Mouse (Mus musculus) cerebellum, adult 9-11 months (tissue): ENCODE results near the gene Sco1.
A peak's percentile ranks its signal among the peaks of the same experiment; 100 is the strongest.
"Not testable (repeated sequence)": the region's sequence is repeated elsewhere in the genome, so short reads cannot be mapped to it uniquely, and the experiment has no call there.

Experiments
- DNase-seq: peaks from one replicate; pipeline ENCODE4 v3.0.0; 2022

Sco1 gene

GRCm38 (mm10) chr11:67052321-67052952 is at the start of gene Sco1, which contains the start of gene Adprm:
TSS of gene Sco1 (plus strand) at chr11:67052670.
TSS of gene Adprm (minus strand) at chr11:67052594.
- peak; percentile 88 for DNase-seq

- no peak for DNase-seq
Measured at GRCm38 (mm10) chr11:67002911-67003310, 49.6 kb upstream of the Sco1 start.

GRCm38 (mm10) chr11:67007961-67008360 is 44.5 kb upstream of the Sco1 start:
- no peak for DNase-seq

GRCm38 (mm10) chr11:67008528-67008927 is 43.9 kb upstream of the Sco1 start:
- no peak for DNase-seq

GRCm38 (mm10) chr11:67010430-67010829 is 42.0 kb upstream of the Sco1 start:
- no peak for DNase-seq

- DNase-seq = no peak
Measured at GRCm38 (mm10) chr11:67011635-67012034, 40.8 kb upstream of the Sco1 start.

GRCm38 (mm10) chr11:67017801-67018591 is 34.5 kb upstream of the Sco1 start:
- no peak for DNase-seq

GRCm38 (mm10) chr11:67019711-67020475 is 32.6 kb upstream of the Sco1 start:
- no peak for DNase-seq

- peak; percentile 50 for DNase-seq
Measured at GRCm38 (mm10) chr11:67020948-67021347, 31.5 kb upstream of the Sco1 start.

- no peak for DNase-seq
Measured at GRCm38 (mm10) chr11:67022354-67023115, 29.9 kb upstream of the Sco1 start.

GRCm38 (mm10) chr11:67023191-67023590 is 29.3 kb upstream of the Sco1 start:
- DNase-seq = not testable (repeated sequence)

GRCm38 (mm10) chr11:67023802-67024340 is 28.6 kb upstream of the Sco1 start:
- DNase-seq = no peak

GRCm38 (mm10) chr11:67024867-67025477 is 27.5 kb upstream of the Sco1 start, which contains the start of gene Tmem220:
TSS of gene Tmem220 (plus strand) at chr11:67025154.
- peak; percentile 91 for DNase-seq

GRCm38 (mm10) chr11:67030904-67031602 is 21.4 kb upstream of the Sco1 start:
- no peak for DNase-seq

GRCm38 (mm10) chr11:67031603-67031915 is 20.9 kb upstream of the Sco1 start:
- no peak for DNase-seq

- DNase-seq = no peak
Measured at GRCm38 (mm10) chr11:67034775-67035485, 17.5 kb upstream of the Sco1 start.

GRCm38 (mm10) chr11:67036229-67036628 is 16.2 kb upstream of the Sco1 start:
- no peak for DNase-seq

- DNase-seq = no peak
Measured at GRCm38 (mm10) chr11:67036892-67037291, 15.6 kb upstream of the Sco1 start.

GRCm38 (mm10) chr11:67039799-67040198 is 12.7 kb upstream of the Sco1 start:
- no peak for DNase-seq

- DNase-seq = no peak
Measured at GRCm38 (mm10) chr11:67040483-67040882, 12.0 kb upstream of the Sco1 start.

- DNase-seq = no peak
Measured at GRCm38 (mm10) chr11:67043007-67043406, 9.5 kb upstream of the Sco1 start.
